Mouse (Mus musculus): Measurements from ENCODE around the gene Frem1.

DNA sequence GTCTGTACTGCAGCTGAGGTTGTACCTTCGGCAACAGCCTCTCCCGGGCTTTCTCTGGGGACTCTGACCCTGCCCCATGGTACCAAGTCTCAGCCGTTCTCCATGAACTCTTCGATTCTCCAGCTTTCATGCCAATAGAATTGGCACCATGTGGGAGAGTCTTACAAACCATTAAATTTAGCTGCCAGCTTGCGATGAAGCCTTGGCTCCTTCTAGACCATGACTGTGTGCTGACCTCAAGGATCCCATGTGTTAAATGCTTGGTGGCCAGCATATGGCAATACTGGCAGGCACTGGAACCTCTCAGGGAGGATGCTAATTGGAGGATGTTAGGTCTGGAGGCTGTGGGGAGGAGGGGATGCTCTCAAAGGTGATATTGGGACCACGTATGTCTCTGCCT, 4.4 kb upstream of the Frem1 start:
- TF ChIP-seq CTCF (IDR thresholded peaks at IDR 0.05; ENCODE audit: low read depth), result no peak
- TF ChIP-seq EP300 (IDR thresholded peaks at IDR 0.05; ENCODE audit: low read depth), result no peak

Data from liver, postnatal 0 days (tissue).